Mouse (Mus musculus) telencephalon, adult 2 months (tissue): ENCODE data around the gene Nelfa.
"Not testable (repeated sequence)": the region's sequence is repeated elsewhere in the genome, so short reads cannot be mapped to it uniquely, and the experiment has no call there.

Experiments
- DNase-seq: peaks from one replicate; pipeline ENCODE4 v3.0.0-alpha.2; 2011; ENCODE audit warnings: low read depth, low spot score

The Nelfa gene

DNA sequence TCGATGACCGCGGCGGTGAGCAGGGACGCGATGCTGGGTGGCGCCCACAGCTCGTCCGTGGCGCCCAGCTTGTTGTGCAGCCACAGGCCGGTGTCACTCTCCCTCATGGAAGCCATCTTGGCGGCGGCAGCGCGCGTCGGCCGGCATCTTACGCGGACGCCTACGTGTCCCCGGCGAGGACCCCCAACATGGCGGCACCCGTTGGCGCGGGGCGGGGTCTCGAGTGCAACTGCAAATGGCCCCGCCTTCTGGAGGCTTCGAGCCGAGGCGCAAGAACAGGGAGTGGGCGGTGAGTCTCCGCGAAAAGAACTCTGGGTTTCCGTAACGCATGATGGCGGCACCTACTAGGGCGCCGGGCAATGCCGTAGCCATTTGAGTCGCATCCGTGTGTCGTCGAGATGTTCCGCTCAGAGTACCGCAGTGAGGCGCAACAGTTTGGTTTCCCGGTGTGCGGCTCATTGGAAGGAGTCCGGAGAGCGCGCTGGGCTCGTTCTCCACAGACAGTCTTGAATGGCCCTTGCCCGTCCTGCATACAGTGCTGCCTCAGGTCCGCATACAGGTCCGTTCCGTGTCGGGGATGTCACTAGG, at the start of gene Nelfa:
TSS of gene Nelfa (minus strand) at position 294 of the 588 bp plus-strand sequence.
- peak; percentile 99 for DNase-seq

- peak; percentile 65 for DNase-seq
Measured at GRCm38 (mm10) chr5:33983309-33984121, 47.3 kb upstream of the Nelfa start, which contains the start of gene Gm1673. Gene Gm1673, plus strand, starts transcription at chr5:33983433.

DNA sequence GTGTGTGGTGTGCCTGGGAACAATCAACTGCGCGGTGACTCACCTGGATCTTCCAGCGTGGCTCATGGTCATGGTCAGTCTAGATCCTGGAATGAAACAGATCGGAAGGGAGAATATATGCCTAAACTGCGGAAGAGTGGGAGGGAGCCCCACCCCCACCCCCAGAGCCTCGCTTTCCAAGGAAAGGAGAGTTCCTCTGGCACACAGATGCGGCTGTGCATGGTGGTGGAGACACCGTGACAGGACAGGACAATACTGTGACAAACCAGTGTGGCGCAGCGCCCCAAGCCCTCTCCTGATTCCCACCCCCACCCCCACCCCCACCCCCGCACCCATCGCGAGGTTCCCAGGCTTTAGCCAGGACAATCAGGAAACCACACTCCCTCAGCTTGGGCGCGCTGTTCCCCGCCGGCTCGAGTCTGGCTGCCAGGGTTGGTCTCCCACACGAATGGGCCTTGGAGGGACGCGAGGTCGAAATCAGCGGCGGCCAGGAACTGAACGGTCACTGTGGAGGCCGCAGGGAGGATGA, 46.6 kb upstream of the Nelfa start:
- DNase-seq, result no peak

DNA sequence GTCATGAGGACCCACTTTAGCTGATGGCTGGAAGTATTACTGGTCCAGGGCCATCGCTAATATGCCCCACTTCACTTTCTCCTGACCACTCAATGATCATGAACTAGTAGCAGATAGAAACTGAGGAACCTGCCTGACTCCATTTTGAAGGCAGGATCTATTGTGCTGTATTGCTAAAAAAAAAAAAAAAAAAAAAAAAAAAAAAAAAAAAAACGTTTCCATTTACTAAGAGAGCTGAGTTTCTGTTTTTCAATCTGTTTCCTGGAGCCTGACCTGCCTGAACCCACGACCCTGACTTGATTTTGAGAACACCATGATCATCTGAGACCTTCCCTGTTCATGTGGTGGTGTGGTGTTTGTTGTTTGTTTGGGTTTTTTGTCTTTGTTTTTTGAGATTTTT, 40.1 kb upstream of the Nelfa start:
- DNase-seq, result no peak

GRCm38 (mm10) chr5:33974736-33975135, 38.5 kb upstream of the Nelfa start:
- DNase-seq, result no peak

- no peak for DNase-seq
Measured at GRCm38 (mm10) chr5:33959382-33959781, 23.2 kb upstream of the Nelfa start.

- no peak for DNase-seq
Measured at GRCm38 (mm10) chr5:33955868-33956267, 19.7 kb upstream of the Nelfa start.

GRCm38 (mm10) chr5:33954354-33954753, 18.1 kb upstream of the Nelfa start:
- DNase-seq, result peak; percentile 66

GRCm38 (mm10) chr5:33953471-33954185, 17.4 kb upstream of the Nelfa start:
- DNase-seq, result no peak

DNA sequence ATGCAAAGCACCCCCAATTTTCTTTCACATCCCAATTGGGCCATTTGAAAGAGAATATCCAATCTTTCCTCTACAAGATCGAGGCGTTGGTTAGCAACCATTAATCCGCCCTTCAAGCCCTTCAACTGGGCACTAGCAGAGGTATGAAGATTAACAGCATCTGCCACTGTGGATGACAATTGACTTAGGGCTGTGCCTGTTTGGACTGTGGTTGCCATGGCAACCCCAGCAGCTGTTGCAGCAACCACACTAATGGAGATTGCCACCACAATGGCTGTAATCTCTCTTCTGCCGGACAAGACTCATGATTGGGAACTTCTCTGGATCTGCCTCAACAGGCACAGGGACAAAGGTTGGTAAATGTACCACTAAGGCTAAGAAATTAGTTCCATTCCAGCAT, 12.1 kb upstream of the Nelfa start:
- DNase-seq, result no peak

GRCm38 (mm10) chr5:33947035-33947434, 10.8 kb upstream of the Nelfa start:
- DNase-seq, result not testable (repeated sequence)

DNA sequence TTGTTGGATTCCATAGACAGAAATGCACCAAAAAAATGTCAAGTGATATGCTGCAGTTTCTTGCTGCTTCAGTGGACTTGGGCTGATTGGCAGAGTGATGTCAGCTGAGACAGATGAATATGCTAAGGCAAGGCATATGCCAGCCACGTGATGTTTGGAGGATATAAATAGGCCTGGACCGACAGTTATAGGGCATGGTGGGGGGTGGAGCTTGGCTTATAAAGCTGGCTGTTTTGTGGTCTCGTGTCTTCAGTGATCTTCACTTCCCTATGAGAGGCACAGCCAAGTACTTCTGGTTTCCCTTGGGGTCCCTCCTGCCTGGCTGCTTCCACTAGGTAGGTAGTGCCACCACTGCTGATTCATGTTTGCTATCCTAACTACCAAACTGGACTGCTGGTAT, 2.2 kb upstream of the Nelfa start:
- DNase-seq, result no peak

DNA sequence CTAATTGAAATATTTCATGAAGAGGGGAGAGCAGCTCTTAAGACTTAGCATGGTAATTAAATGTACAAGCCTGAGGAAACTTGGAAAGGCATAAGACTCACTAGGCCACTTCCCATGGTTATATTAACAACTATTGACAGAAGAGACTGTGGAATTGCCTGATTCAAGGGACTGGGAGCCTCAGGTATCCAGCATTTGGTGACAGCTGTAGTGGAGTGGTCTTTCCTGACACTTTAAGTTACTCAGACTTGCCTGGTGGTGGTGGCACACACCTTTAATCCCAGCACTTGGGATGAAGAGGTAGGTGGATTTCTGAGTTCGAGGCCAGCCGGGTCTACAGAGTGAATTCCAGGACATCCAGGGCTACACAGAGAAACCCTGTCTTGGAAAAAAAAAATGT, 1.0 kb upstream of the Nelfa start:
- no peak for DNase-seq

- DNase-seq, result no peak
Measured at GRCm38 (mm10) chr5:33935700-33936111, 507 bp downstream of the Nelfa start.

DNA sequence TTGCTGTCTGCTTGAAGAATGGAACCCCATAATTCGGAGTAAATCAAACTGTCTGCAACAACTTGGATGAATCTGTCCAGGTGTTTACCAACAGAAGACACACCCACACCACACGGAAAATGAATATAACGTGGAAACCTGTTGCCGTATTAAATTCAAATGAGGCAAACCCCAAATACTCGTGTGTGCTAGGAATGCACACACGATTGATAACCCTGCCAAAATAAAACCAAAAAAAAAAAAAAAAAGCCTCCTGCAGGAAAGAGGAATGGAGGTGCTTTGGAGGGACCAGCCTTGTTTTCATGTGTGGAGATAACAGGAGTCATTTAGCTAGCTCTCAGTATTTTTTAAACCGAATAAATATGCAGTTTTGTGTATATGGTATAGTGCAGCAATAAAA, 1.3 kb downstream of the Nelfa start:
- no peak for DNase-seq

DNA sequence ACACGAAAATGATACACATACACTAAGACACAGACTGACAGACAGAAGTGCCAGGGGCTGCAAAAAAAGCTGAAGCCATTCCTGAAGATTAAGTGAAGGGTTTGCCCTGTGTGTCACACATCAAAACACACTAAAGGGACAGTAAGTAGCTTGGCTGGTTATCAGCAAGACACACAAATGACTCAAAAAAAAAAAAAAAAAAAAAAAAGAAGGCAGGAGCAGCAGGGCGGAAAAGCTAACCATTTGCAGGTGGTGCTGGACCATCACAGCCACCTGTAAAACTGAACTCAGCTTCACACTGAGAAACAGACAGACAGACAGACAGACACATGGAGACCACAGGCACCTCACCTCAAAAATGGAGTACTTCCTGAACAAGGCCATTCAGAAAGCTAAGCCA, 2.1 kb downstream of the Nelfa start:
- DNase-seq, result no peak

- no peak for DNase-seq
Measured at GRCm38 (mm10) chr5:33932413-33932812, 3.8 kb downstream of the Nelfa start.

DNA sequence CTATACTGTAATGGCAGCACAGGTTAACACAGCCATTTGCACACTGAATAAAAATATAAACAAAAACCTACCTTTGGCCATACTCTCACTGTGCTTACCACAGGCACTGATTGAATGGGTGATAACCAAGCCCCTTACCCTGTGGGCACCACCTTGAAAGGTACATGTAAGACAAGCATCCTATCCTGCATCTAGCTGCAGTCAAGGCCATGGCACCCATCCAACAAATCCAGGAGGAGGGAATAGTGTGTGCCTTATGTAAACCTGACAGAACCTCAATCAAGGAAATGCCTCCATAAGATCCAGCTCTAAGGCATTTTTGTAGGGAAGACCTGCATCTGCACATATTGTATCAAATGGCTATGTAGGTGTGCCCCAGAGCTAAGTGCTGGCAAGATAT, 10.0 kb downstream of the Nelfa start:
- DNase-seq, result no peak

DNA sequence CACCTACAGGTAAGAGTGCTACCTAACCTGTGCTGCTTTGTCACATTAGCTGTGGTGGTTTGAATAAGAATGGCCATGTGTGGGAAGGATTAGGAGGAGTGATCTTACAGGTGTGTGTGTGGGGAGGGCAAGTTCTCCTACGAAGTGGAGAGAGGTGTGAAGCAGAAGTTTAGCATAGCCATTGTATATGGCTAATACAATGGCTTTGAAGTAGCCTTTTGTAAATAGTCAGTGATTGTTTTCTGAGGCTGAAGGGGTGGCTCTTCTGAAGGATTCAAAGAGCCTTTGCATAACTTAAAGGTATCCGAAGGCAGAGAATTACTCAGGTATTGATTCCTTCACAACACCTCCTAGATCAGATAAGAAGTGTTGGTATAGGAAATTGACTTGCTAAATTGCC, 13.6 kb downstream of the Nelfa start:
- no peak for DNase-seq

DNA sequence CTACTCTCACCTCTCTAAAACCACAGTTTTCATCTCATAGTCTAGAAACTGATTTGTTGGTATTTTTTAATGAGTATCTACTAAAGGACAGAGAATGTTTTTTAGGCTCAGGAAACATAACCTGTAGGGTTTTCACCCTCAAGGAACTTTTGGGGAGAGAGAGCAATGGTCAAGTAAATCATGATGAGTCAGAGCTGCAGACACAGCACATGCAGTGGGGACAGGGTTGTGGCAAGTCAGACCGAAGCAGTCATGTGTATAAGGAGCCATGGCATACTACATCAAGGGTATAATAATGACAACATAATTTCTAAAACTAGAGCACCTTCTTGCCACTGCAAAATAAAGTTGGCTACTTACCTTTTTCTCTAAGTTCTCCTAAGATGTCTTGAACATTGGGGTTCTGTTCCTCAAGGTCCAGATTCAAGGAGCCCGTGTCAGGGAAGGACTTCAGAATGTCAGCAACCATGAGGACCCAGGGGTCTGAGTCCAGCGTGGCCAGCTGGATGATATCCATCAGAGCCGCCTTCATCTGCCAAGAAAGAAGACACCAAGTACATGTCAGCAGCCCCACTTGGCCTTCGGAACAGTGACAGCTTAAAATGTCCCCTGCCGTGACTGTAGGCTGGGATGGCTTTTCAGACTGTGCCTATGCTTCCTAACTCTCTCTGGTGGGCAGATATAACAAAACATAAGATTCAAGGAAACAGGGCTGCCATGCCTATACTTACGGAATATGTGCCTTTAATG, 14.6 kb downstream of the Nelfa start:
- no peak for DNase-seq

DNA sequence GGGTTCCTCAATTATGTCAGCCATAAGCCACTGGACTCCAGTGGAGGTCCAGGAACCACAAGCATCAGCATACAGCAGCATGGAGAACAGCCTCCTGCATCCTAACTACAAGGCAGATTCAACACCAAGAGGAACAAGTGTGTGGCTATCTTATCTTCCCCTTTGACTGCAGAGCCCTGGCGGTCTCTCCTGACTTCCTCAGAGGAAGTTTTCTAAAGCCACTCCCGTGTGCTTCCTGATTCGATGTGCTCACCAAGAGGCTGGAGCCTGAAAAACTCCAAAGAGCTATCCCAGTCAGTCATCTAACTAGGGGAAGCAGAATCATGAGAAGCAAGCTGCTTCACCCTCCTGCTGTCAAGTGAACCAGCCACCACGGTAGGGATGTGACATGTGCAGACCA, 15.3 kb downstream of the Nelfa start:
- DNase-seq, result no peak

GRCm38 (mm10) chr5:33920037-33920436, 16.2 kb downstream of the Nelfa start:
- DNase-seq, result no peak
